Mouse (Mus musculus) v-Abl transformed pro-B cells (cell line): ENCODE data around the gene Ttc27.

ENCODE experiments used
- in situ Hi-C, 2 experiments: fragments of 400-800 bp; cut with MboI; formaldehyde crosslinking; loops; one replicate each; pipeline ENCODE4 v1.15.1; 2025; ENCODE audit not compliant: unreplicated experiment in 2 of 2

Gene Ttc27

DNA sequence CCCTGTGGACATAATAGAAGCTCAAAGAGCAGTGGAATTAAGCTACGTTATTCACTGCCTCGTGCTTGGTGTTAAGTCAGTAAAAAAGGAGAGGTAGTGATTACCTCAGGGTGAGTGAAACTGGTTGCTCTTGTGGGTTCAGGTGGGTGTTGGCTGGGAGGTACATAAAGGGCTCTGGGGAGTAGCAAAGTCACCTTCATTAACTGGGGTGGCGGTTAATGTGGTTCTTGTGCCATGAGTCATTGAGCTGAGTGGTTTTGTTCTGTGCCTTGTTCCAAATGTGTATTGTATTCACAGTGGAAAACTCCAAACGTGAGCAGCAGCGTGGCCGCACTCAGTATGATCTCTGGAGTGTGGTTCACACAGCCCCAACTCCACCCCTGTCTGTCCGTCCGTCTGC lies 152.0 kb downstream of the Ttc27 start:
- in situ Hi-C loops = no loop called here

GRCm38 (mm10) chr17:74870177-74871160 lies 152.9 kb downstream of the Ttc27 start:
- in situ Hi-C loops = no loop called here

GRCm38 (mm10) chr17:74872567-74872966 lies 155.0 kb downstream of the Ttc27 start:
- in situ Hi-C loops = no loop called here

DNA sequence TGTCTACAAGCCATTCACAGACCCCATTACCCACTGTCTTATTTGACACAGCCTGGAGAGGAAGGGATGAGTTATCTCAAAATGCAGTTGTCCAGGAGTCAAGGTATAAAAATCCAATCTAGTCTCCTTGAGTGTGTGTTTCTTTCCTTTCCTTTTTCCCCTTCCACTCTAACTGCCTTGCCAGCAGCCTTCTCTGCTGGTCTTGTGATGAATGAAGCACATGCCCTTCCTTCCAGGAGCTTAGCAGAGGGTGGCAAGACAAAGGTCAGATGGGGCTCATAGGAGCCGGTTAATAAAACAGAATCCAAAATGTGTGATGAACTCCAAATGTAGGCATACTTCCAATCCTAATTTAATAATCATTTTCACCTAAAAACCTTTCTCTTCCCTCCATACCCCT lies 156.2 kb downstream of the Ttc27 start:
- in situ Hi-C loops = no loop called here

- in situ Hi-C loops = no loop called here
Observed at GRCm38 (mm10) chr17:74875740-74876139, 158.2 kb downstream of the Ttc27 start.

GRCm38 (mm10) chr17:74876954-74877353 lies 159.4 kb downstream of the Ttc27 start:
- in situ Hi-C loops = no loop called here

GRCm38 (mm10) chr17:74879768-74880167 lies 162.2 kb downstream of the Ttc27 start:
- in situ Hi-C loops = no loop called here

- in situ Hi-C loops = no loop called here
Observed at GRCm38 (mm10) chr17:74887039-74887438, 169.5 kb downstream of the Ttc27 start.

DNA sequence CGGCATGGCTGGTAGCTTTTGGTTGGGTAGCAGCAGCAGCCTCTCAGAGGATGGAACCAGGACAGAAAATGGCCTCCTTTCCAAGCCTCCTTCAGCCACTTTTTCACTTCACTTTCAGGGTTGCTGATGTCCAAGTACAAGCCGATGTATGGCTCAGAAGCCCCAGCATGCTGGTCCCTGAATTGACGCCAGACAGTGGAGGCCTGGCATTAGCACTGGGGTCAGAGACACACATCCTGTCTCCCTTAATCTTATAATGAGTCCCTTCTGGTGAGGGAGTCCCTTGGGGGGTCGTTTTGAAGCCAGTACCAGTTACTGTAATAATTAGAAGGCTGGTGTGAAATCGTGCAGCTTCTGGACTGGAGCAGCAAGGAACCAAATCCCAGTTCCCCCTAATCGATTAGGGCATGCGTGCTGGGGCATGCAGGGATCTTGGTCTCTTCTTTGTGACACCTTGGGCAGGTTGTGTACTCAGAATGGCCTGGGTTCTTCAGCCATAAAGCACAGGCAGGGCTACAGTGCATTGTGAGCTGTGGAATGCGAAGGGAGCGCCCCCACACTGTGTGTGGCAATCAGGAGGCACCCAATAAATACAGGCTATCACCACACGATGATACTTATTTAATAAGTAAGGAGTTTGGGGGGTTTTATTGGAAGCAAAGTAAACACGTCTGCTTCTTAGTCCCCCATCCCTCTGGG lies 171.5 kb downstream of the Ttc27 start:
- in situ Hi-C loops = no loop called here

- in situ Hi-C loops = no loop called here
Observed at GRCm38 (mm10) chr17:74889535-74890117, 172.1 kb downstream of the Ttc27 start.

- in situ Hi-C loops = no loop called here
Observed at GRCm38 (mm10) chr17:74902453-74902852, 184.9 kb downstream of the Ttc27 start.

DNA sequence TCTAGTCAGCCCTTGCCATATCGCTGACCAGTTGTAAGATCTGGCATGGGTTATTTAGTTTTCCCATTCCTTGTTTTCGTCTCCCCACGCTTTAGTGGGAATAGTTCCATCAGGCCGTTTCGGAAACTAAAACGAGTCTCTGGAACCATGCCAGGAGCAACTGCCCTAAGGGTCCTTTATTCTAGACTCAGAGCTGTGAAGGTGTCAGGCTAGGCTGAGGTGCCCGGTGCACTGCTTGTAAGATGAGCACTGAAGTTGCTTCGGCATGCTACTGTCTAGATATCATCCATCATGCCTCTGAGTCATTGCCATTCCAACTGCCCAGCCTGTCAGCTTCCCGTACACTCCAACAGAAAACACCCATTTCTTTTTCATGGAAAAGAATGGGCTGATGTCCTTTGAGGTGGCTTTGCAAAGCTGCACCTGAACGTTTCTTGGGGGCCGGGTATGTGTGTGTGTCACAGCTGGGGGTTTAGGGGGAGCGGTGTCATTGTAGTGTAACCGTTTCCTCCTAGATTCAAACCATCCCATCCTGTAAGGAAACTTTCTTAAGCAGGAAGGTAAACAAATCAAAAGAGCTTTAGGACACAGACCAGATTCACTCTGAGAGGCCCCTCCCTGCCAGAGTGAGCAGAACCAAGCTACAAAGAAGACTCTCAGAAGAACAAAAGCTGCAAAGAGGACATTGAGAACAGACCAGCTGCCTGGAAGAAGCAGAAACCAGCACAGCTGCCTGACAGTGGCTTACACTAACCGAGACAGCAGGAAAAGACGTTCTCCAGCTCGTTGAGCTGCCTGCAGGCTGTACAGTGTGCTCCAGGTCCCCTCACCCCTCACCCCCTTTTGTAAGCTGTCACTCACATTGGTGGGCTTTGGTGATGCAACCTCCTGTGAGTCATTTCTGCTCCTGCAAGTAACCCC lies 186.1 kb downstream of the Ttc27 start:
- in situ Hi-C loops = no loop called here

GRCm38 (mm10) chr17:74904332-74904687 lies 186.8 kb downstream of the Ttc27 start:
- in situ Hi-C loops = no loop called here

DNA sequence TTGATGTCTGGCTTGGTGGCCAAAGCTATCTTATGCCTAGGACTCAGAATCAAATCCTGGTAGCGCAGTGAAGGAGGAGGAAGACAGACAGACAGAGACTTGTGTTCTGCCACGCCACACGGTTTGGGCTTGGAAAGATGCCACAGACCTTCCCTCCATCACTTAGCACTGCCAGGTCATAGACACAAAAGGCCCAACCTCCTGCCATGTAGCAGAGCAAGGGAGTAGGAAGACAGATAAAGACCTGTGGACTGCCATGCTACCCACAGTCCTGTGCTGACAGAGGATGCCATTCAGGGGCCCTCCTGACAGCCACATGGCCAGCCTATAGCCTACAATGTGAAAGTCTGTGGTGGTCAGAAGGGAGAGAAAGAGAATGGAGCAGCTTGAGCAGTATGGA lies 187.4 kb downstream of the Ttc27 start:
- in situ Hi-C loops = no loop called here

GRCm38 (mm10) chr17:74912995-74913394 lies 195.5 kb downstream of the Ttc27 start:
- in situ Hi-C loops = no loop called here
